Comparison of ENCODE assay signal across 26 mouse cellular contexts in genomic region chr11:31090478-31090978, GRCm38 (mm10).
DNase-seq lines count a peak whose midpoint lies in the region; ATAC-seq and TF ChIP-seq lines count a peak whose summit lies in the region.
"Had no signal": no experiment of that assay in that cellular context is flagged by ENCODE, and none has a peak within 500 bp of the region (broad histone marks: within the 10 kb centered on the region; RNA-seq: fewer than 3 reads in every experiment).

No protein-coding gene starts in this region.

- no peaks in the 10 kb centered on the region for H3K36me3 ChIP-seq in hindbrain, embryonic 14.5 days (replicated peaks; ENCODE audit: control insufficient read depth, insufficient read depth)
- H3K36me3 ChIP-seq in hindbrain, embryonic 10.5 days, result peaks cover 7% of the 10 kb centered on the region; the same call in 1 of the 2 replicates
- H3K36me3 ChIP-seq in midbrain, embryonic 13.5 days, result peaks cover 6% of the 10 kb centered on the region; the same call in 1 of the 2 replicates
- no peaks in the 10 kb centered on the region for H3K36me3 ChIP-seq in midbrain, embryonic 15.5 days (replicated peaks)
- H3K36me3 ChIP-seq in ES-E14 (ENCODE audit: control insufficient read depth, insufficient read depth, low read length, poor library complexity, severe bottlenecking), result no peaks in the 10 kb centered on the region
- no peaks in the 10 kb centered on the region for H3K36me3 ChIP-seq in embryonic facial prominence, embryonic 12.5 days
- H3K36me3 ChIP-seq: forebrain, embryonic 15.5 days had no signal

- H3K4me1 ChIP-seq in hindbrain, embryonic 14.5 days (replicated peaks; ENCODE audit: control insufficient read depth, insufficient read depth, low read length), result no peaks in the 10 kb centered on the region
- H3K4me1 ChIP-seq in hindbrain, embryonic 10.5 days (replicated peaks), result no peaks in the 10 kb centered on the region
- no peaks in the 10 kb centered on the region for H3K4me1 ChIP-seq in midbrain, embryonic 13.5 days (replicated peaks)
- H3K4me1 ChIP-seq in midbrain, embryonic 15.5 days, result no peaks in the 10 kb centered on the region
- peaks cover 0 to 5% of the 10 kb centered on the region in 2 experiments; a peak in 1 of 4 replicates for H3K4me1 ChIP-seq in ES-E14 (ENCODE audit: control insufficient read depth in 2 of 2, insufficient read depth in 2 of 2, low read length in 2 of 2, poor library complexity in 1 of 2)
- no peaks in the 10 kb centered on the region; the same call in 1 of the 2 replicates for H3K4me1 ChIP-seq in embryonic facial prominence, embryonic 12.5 days
- H3K4me1 ChIP-seq: forebrain, embryonic 15.5 days; heart, embryonic 15.5 days; limb, embryonic 15.5 days; megakaryocyte, embryonic 14.5 days had no signal

- H3K27me3 ChIP-seq in hindbrain, embryonic 14.5 days (ENCODE audit: control insufficient read depth, insufficient read depth, low read length), result no peaks in the 10 kb centered on the region
- no peaks in the 10 kb centered on the region for H3K27me3 ChIP-seq in hindbrain, embryonic 10.5 days (ENCODE audit: insufficient read depth, poor library complexity, severe bottlenecking)
- H3K27me3 ChIP-seq in midbrain, embryonic 13.5 days, result no peaks in the 10 kb centered on the region
- H3K27me3 ChIP-seq in midbrain, embryonic 15.5 days (replicated peaks), result no peaks in the 10 kb centered on the region
- no peaks in the 10 kb centered on the region for H3K27me3 ChIP-seq in embryonic facial prominence, embryonic 12.5 days
- H3K27me3 ChIP-seq: forebrain, embryonic 15.5 days; heart, embryonic 15.5 days; limb, embryonic 15.5 days; megakaryocyte, embryonic 14.5 days had no signal

- no peak overlapping the region for H3K27ac ChIP-seq in hindbrain, embryonic 14.5 days
- no peak overlapping the region for H3K27ac ChIP-seq in hindbrain, embryonic 10.5 days
- H3K27ac ChIP-seq in midbrain, embryonic 13.5 days, result no peak overlapping the region
- no peak overlapping the region for H3K27ac ChIP-seq in midbrain, embryonic 15.5 days
- no peak overlapping the region for H3K27ac ChIP-seq in ES-E14 (ENCODE audit: insufficient read depth, low read depth, low read length, poor library complexity, severe bottlenecking)
- H3K27ac ChIP-seq in embryonic facial prominence, embryonic 12.5 days, result no peak overlapping the region
- H3K27ac ChIP-seq: forebrain, embryonic 15.5 days; heart, embryonic 15.5 days; left cerebral cortex, adult 2 months; limb, embryonic 15.5 days; liver, embryonic 14.5 days; stomach, postnatal 0 days had no signal

- no peak overlapping the region for H3K4me2 ChIP-seq in hindbrain, embryonic 14.5 days (replicated peaks)
- no peak overlapping the region for H3K4me2 ChIP-seq in midbrain, embryonic 13.5 days (replicated peaks)
- no peak overlapping the region for H3K4me2 ChIP-seq in midbrain, embryonic 15.5 days
- no peak overlapping the region for H3K4me2 ChIP-seq in embryonic facial prominence, embryonic 12.5 days (replicated peaks)
- H3K4me2 ChIP-seq: forebrain, embryonic 15.5 days; heart, embryonic 15.5 days; limb, embryonic 15.5 days; lung, embryonic 14.5 days had no signal

- no peak for DNase-seq in hindbrain, embryonic 14.5 days (ENCODE audit: low spot score)
- DNase-seq in hindbrain, embryonic 10.5 days (ENCODE audit: low spot score), result no peak
- peak; percentile 8 for DNase-seq in ES-E14 (ENCODE audit: low read depth, low spot score)
- DNase-seq in lung, postnatal 10 days, result no peak
- DNase-seq: cerebellum, adult 11-12 months; cerebellum, postnatal 14 days; heart, postnatal 36 days; kidney, adult 11 months; left cerebral cortex, postnatal 4 days; lung, embryonic 14.5 days; lung, postnatal 36 days; right cerebral cortex, postnatal 14 days; thymus, postnatal 14 days had no signal

- no peak overlapping the region for H3K9ac ChIP-seq in hindbrain, embryonic 14.5 days
- H3K9ac ChIP-seq in midbrain, embryonic 13.5 days (replicated peaks), result no peak overlapping the region
- H3K9ac ChIP-seq in midbrain, embryonic 15.5 days, result no peak overlapping the region
- no peak overlapping the region for H3K9ac ChIP-seq in ES-E14 (ENCODE audit: insufficient read depth, low read depth, low read length, poor library complexity, severe bottlenecking)
- H3K9ac ChIP-seq in embryonic facial prominence, embryonic 12.5 days, result no peak overlapping the region
- H3K9ac ChIP-seq: forebrain, embryonic 15.5 days; heart, embryonic 15.5 days; limb, embryonic 15.5 days; liver, embryonic 14.5 days; lung, embryonic 14.5 days had no signal

- H3K9me3 ChIP-seq in hindbrain, embryonic 14.5 days (ENCODE audit: control insufficient read depth, low read length), result no peaks in the 10 kb centered on the region
- H3K9me3 ChIP-seq in hindbrain, embryonic 10.5 days, result no peaks in the 10 kb centered on the region
- H3K9me3 ChIP-seq in midbrain, embryonic 13.5 days, result no peaks in the 10 kb centered on the region
- no peaks in the 10 kb centered on the region for H3K9me3 ChIP-seq in midbrain, embryonic 15.5 days
- no peaks in the 10 kb centered on the region for H3K9me3 ChIP-seq in ES-E14 (ENCODE audit: control insufficient read depth, insufficient read depth, low read depth, low read length)
- H3K9me3 ChIP-seq in embryonic facial prominence, embryonic 12.5 days, result no peaks in the 10 kb centered on the region
- H3K9me3 ChIP-seq: forebrain, embryonic 15.5 days; heart, embryonic 15.5 days; limb, embryonic 15.5 days; megakaryocyte, embryonic 14.5 days had no signal

- ATAC-seq in hindbrain, embryonic 14.5 days (ENCODE audit: low FRiP score), result 0 out of 2 replicates have a peak, but pooled peaks have one; percentile 8
- 0 out of 2 replicates have a peak, but pooled peaks have one; percentile 20 for ATAC-seq in midbrain, embryonic 13.5 days
- ATAC-seq in midbrain, embryonic 15.5 days (replicated peaks), result no peak
- ATAC-seq in embryonic facial prominence, embryonic 12.5 days (ENCODE audit: insufficient number of reproducible peaks, insufficient read depth, low FRiP score, low TSS enrichment), result peak; percentile 76; the same call in 1 of the 2 replicates
- no peak for ATAC-seq in monocyte, adult 5-6 weeks (replicated peaks; ENCODE audit: insufficient number of reproducible peaks, low FRiP score, low TSS enrichment, poor library complexity, severe bottlenecking)
- ATAC-seq: forebrain, embryonic 15.5 days; hindbrain, embryonic 16.5 days; midbrain, embryonic 16.5 days had no signal

- no peak overlapping the region for H3K4me3 ChIP-seq in hindbrain, embryonic 14.5 days (replicated peaks; ENCODE audit: low read length)
- no peak overlapping the region for H3K4me3 ChIP-seq in hindbrain, embryonic 10.5 days
- no peak overlapping the region for H3K4me3 ChIP-seq in midbrain, embryonic 13.5 days (replicated peaks)
- no peak overlapping the region for H3K4me3 ChIP-seq in midbrain, embryonic 15.5 days
- no peak overlapping the region for H3K4me3 ChIP-seq in ES-E14 (ENCODE audit: insufficient read depth in 1 of 2, low read depth in 1 of 2, low read length in 2 of 2, poor library complexity in 1 of 2, severe bottlenecking in 1 of 2)
- no peak overlapping the region for H3K4me3 ChIP-seq in embryonic facial prominence, embryonic 12.5 days
- H3K4me3 ChIP-seq: forebrain, embryonic 15.5 days; heart, embryonic 15.5 days; left cerebral cortex, adult 2 months; limb, embryonic 15.5 days; megakaryocyte, embryonic 14.5 days had no signal

- in situ Hi-C loops in ES-E14 (cut with MboI; ENCODE audit: low sequenced_read_pairs in 2 of 2, unreplicated experiment in 2 of 2), result no loop called here

- WGBS in hindbrain, embryonic 14.5 days, result 79% methylated on average over 3 of the region's 3 CpGs
- 76% methylated on average over 3 of the region's 3 CpGs for WGBS in hindbrain, embryonic 10.5 days
- 85% methylated on average over 3 of the region's 3 CpGs for WGBS in midbrain, embryonic 13.5 days
- WGBS in midbrain, embryonic 15.5 days, result 90% methylated on average over 3 of the region's 3 CpGs
- WGBS in embryonic facial prominence, embryonic 12.5 days, result 75% methylated on average over 3 of the region's 3 CpGs

TF ChIP-seq in ES-E14, 5 proteins besides CTCF, POLR2A, EP300 and RAD21:
- TF ChIP-seq MAFK (IDR thresholded peaks at IDR 0.05; ENCODE audit: insufficient read depth, low read depth, low read length), result no peak
- no peak for TF ChIP-seq HCFC1 (IDR thresholded peaks at IDR 0.05; ENCODE audit: borderline replicate concordance, insufficient read depth, low read length)
- TF ChIP-seq ZC3H11A (IDR thresholded peaks at IDR 0.05; ENCODE audit: borderline replicate concordance, low read depth, low read length), result no peak
- TF ChIP-seq CHD2 (IDR thresholded peaks at IDR 0.05; ENCODE audit: low read depth, low read length), result no peak
- TF ChIP-seq ZNF384 (IDR thresholded peaks at IDR 0.05; ENCODE audit: low read depth, low read length), result no peak
TF ChIP-seq in ES-E14: peak in this region for 0.

Comparison
In these comparisons a context has a peak if more than half of its experiments do, and no peak if none do; other contexts are left out.
1. ATAC-seq: peak in hindbrain, embryonic 14.5 days (single experiment), midbrain, embryonic 13.5 days (single experiment) and embryonic facial prominence, embryonic 12.5 days (single experiment); none in midbrain, embryonic 15.5 days (single experiment) and monocyte, adult 5-6 weeks (single experiment).